Mouse (Mus musculus) 3134 (cell line): ENCODE results near the gene Enpp6.
"Not testable (repeated sequence)": the region's sequence is repeated elsewhere in the genome, so short reads cannot be mapped to it uniquely, and the experiment has no call there.

ENCODE experiments used
- DNase-seq: peaks from one replicate; pipeline ENCODE4 v3.0.0-alpha.2; 2011; ENCODE audit warnings: low spot score; ENCODE audit not compliant: insufficient read length; ENCODE audit errors: extremely low read depth

Enpp6 gene

DNA sequence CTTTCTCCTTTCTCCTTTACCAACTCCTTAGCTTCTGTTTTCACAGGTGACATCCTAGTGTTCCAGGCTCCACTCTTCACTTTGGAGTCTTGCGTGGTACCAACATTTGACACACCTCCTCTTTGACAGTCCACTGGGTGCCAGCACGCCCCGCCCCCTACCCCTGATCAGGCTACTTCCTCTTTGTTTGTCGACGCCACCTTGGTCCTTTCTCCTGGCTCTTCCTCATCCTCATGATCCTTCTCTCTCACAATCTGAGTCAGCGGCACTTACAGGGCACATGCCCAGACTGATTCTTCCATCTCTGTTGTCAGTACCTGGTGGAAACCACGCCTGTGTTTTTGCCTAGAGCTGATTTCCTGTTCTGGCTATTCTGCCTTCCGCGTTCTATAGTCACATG, 5.9 kb downstream of the Enpp6 start:
- no peak for DNase-seq

DNA sequence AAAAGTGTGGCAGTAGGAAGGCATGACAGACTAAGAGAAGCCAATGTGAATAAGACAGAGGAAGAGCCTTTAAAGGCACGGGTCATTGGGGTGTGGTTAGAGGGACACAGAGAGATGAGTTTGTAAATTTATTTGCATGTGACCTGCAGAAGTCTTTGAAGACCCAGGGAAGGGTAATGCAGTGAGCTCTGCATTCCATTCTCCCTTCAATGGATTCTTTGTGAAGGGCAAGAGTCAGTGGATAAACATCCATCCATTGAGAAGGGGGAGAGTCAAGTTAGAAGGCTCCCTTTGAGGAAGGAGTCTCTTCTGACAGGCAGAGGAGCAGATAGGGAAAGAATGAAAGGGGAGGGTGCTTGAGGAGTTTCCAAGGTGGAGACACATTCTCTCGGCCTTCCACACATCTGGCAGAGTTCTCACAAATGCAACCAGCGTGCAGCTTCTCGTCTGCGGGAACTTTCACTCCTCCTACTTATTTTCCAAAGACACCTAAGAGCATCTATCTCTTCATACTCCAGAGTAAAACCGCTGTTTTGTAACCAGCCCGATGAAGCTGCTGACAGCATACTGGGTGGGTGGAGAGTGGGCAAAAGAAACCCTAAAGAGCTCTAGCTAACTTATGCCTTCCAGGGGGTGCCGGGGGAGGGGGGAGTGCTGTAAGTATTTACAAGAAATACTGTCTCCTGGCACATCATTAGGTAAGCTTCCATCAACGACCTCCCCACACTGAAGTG, 9.4 kb downstream of the Enpp6 start:
- no peak for DNase-seq

DNA sequence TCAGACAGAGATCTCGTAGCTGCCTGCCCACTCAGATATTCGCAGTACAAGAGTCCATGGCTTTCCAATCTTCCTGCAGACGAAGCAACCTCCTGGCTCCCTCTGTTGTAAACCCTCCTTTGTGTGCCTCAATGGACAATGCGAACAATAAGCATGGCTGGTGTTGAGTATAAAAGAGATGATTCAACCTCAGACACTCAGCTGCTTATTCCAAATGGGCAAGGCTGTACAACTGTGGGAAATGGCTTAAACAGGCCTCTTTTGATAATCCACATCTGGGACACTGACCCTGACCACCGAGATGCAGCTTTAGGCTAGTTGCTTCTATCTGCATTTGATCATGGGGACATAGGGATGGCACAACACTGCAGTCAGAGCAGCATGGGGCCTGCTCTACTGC, 19.0 kb downstream of the Enpp6 start:
- DNase-seq, result no peak

DNA sequence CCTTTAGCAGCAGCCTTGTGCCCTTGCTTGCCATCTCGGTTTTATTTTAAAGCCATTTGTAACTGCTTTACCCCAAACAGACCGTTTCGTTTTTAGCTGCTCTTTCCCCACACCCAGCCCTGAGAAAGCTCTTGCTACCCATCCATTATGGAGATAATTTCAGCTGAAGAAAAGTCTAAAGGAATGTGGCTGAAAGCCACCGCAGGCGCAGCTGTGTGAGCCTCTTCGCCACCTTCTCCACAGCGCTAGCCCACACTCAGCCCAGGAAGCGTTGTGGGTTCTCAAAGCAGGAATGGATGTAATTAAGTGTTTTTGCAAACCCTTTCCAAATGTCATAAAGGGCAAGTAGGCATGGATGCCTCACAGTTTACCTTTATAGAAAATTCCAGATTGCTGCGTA, 20.1 kb downstream of the Enpp6 start:
- DNase-seq, result no peak

DNA sequence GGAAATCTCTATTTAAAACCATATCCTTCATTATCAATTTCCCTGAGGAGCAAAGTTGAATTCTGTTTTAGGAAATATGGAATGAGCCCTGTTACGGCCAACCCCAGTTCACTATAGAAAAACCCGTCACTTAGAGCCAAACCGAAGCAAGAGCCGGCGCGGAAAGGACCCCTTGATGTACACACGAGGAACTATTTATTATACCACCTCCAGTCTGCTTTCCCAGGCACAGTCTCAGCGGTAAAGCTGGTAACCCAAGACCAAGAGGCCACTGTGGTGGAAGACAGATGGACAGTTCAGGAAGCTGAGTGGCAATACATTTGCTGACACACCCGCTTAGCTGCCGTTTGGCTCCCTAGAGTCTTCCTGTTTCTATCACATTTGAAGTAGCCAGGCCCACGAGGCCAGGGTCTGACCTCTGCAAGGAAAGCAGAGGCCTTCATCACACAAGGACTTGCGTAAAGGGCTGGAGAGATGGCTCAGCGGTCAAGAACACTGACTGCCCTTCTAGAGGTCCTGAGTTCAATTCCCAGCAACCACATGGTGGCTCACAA, 21.6 kb downstream of the Enpp6 start:
- no peak for DNase-seq

DNA sequence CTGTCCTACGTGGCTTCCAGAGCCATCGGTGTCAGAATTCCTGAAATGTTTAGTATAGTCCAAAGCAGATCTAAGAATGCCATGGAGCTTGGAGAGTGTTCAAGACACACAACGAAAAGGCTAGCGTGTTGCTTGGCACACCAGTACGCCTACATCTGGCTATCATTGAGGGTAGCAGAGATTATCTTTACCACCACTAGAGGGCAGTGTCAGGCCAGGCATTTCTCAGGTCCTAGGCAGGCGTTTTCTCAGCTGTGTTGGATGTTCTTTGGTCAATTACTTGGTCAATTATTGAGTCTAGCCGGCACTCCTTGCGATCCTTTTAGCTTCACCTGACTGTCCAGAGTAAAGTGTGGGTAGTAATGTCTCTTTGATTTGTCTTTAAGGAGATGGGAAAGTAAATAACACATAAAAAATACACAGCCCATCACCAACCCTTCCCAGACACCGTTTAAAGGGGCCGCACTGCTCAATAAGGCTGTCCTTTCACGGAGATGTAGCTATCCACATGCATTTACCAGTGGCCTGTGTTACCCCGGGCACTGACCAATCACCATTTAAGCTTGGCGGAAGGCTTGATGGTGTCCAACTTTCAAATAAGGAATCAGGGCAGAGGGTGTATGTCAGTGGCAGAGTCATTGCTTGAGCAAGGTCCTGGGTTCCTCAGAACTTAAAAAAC, 29.7 kb downstream of the Enpp6 start:
- no peak for DNase-seq

DNA sequence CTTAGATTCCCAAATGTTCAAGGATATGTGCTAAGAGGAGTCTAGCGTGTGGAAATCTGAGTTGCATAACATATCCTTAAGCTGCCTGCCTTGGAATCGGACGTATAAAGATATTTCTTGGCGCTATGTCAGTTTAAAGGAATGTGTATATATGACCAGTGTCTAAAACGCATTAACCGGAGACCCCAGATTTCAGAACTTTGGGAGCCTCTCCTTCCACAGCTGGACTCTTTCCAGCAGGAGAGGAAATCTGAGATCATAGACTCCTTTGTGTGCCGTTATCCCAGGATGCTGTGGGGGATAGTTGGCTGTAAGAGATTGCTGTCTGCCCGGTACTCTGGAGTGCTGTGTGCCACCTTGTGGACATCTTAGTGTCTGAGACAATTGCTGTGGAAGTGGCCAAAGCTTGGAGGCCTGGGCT, 34.5 kb downstream of the Enpp6 start:
- DNase-seq, result no peak

DNA sequence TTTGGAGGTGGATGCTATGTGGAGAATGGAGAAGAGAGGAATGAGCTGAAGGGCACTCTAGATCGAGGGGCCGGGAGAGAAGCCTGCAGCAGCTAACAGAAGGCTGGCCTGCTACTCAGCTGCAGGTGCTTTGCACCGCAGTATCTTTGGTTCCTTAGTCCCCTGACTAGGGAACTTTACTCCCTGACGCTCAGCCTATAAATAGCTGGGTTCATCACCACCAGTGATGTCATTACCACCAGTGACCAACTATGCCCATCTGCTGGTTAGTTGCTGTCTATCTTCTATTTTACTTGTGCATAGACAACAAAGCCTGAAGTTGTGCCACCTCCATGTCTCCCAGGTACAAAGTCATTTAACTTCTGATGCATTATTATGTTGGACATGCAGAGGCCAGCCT, 37.9 kb downstream of the Enpp6 start:
- no peak for DNase-seq

DNA sequence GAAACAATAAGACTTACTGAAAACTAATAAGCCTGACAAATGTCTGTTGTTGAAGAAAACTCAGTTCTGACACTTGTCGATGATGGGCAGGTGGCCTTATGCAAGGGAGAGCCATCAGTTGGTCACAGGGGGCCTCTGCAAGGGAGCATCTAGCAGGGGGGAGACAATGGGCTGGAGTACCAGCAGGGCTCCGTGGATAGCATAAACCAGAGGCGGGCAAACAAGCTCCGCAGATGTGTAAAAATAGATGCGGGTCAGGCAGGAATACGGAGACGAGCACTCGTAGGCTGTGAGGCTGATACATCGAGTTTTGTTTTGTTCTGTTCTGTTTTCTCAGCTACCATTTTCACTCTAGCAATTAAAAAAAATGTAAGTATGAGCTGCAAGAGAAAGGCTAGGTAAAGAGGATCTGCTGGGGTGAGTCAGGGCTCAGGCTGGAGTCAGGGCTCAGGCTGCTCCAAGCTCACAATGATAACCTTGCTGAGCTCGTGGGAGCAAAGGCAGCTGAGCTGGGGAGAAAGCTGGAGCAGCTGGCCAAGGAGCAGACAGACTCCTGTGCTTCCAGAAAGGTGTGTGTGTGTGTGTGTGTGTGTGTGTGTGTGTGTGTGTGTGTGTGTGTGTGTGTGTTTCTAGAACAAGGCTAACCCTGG, 40.3 kb downstream of the Enpp6 start:
- DNase-seq, result no peak

DNA sequence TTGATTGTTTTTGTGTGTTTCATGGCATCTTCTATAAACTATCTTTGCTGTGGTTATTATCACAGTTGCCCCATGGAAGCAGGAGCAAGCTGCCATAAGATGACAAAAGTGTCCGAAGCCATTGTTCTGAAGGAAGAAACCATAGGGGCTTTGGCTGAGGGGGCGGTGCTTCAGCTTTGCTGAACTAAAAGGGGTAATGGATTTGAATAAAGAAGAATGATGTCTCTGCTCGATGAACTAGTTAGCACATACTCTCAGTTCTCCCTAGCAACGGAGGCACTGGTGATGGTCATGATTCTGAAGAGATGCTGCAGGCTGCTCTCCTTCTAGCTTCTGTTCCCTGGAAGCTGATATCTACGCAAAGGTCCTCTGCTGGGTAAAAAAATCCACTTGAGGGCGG, 41.8 kb downstream of the Enpp6 start:
- DNase-seq, result no peak

DNA sequence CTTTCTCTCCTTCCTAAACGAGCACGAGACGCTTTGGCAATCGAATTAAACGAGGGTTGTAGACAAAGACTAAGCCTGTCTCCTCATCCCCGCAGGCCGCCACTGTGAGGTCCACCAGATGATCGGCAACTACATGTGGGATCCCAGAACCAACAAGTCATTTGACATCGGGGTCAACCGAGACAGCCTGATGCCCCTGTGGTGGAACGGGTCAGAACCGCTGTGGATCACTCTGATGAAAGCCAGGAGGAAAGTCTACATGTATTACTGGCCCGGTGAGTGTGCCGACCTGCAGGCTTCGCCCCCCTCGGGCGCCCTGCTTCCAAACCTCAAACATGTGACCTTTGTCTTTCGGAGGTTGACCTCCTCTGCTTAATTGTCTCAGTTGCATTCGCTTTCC, 43.6 kb downstream of the Enpp6 start:
- no peak for DNase-seq

DNA sequence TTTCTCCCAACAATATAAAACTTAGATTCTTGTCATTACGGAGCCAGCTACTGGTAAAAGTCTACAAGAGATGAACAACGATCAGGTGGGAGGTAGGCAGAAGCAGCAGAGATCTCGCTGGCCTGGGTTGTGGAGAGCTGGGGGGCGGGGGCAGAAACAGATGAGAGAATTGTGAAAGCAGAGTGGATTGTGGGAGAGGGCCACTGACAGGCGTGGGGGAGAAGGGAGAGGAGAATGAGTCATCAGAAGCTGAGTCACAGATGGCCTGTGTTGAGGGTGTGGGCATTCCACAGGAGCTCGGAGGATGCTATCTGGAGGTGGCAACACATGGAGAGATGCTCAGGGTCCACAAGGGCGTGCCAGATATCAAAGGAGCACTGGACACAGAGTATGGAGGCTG, 45.4 kb downstream of the Enpp6 start:
- peak; percentile 23 for DNase-seq

DNA sequence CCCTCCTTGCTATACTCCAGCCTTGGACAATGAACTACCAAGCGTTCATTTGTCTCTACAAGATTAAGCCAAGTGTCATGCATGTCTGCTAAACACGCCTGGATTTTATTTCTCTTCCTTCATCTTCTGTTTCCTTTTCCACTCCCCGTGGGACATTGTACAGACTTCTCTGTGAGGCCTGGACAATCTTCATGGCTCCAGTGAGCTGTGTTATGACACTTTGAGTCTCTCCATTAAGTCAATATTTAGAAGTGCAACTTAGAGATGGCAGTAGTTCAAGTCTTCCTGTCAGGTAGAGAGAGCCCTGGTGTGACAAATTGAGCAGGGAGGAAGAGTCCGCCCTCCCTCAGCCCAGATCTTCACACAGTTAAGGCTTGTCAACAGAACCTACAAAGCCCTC, 47.3 kb downstream of the Enpp6 start:
- DNase-seq, result no peak

DNA sequence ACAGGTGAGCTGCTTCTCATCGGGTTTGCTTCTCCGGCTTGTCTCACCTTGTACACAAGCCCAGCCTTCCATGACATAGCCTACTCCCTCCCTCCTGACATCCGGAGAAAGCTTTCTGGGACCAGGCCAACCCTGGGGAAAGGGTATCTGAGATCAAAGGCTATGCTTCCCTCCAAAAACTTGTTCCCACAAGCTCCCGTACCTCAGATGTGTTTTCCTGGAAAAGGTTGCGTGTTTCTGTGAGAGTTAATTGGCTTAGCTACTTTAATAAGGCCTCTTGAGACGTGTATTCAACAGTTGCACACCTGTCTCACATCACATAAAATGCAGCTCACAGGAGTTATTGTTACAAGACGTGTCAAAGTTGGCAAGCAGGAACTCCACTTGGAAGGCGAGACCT, 49.8 kb downstream of the Enpp6 start:
- DNase-seq, result no peak

DNA sequence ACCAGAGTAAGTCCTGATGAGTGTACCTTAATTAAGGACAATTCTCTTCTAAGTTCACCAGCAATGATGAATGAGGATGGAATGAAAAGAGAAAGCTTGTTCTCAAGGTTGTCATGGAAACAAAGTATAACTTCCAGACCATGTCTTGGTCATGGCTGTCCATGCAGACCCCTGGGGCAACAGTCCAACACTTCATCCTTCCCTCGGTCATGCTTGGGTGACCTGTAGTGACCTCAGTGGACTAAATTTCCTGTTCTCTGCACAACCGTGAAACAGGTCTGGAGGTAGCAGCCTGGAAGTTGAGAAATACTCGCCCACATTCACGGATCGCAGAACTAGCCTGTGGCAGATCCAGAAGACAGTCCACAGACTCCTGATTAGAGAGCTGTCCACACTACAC, 50.7 kb downstream of the Enpp6 start:
- DNase-seq, result no peak

DNA sequence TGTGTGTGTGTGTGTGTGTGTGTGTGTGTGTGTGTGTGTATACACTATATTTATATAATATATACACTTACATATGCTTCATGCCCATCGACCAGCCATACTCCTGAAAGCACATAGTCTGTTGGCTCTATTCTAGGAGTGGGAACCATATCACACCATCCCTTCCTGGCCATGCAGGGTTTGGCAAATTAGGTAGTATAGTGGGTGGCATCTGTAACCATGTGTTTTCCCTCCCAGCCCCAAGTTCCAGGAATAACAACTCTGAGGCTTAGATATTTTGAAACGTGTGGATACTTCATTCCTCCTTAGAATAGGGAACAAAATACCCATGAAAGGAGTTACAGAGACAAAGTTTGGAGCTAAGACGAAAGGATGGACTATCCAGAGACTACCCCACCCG, 53.5 kb downstream of the Enpp6 start:
- not testable (repeated sequence) for DNase-seq

DNA sequence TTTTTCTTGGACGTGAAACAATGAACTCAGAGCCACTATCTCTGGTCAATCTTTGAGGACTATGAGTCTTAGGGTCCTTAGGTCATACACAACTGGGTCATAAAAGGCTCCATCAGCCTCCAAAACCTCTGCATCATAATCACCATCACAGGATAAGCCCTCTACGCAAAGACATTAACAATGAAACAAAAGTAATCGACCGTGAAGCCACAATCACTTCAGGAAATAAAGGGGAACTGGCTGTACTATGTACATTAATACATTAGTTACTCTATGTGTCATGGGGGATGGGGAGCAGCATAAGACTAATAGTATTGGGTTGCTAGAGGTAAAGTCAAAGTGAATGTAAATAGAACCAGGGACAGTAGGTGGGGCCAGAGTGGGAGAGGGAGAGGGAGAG, 59.7 kb downstream of the Enpp6 start:
- DNase-seq, result no peak

DNA sequence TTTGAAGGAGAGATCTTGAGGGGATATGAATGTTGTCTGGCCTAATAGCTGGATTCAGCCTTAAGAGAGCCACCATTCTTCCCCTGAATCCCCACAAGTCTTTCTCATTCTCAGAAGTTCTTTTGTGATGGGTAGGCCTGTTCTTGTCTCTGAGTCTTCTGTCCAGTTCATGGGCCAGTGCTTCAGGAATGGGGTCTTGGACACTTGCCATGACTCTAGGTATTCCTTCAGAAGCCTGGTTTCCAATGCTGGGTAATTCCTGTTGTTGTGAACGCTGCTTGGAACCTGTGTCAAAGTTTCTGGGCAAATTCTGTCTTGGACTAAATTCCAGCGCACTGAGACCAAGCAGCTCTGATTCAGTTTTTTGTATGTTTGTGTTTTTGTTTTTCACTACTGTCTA, 60.5 kb downstream of the Enpp6 start:
- no peak for DNase-seq

DNA sequence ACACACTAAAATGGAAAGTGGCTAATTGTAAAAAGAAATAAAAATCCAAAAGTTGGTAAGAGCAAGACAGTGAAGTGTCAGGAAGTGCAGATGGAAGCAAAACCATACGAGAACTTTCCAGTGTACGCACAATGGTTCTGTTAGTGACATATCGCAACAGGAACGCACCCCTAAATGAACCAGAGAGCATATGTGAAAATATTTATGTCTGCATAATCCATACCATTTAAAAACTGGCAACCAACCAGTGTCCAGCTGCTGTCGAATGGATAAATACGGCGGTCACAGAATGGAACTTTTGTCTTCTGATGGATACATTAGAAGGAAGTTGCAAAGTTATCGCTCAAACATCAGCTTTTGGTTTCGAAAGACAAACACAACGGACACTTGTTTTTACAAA, 61.9 kb downstream of the Enpp6 start:
- DNase-seq, result no peak

DNA sequence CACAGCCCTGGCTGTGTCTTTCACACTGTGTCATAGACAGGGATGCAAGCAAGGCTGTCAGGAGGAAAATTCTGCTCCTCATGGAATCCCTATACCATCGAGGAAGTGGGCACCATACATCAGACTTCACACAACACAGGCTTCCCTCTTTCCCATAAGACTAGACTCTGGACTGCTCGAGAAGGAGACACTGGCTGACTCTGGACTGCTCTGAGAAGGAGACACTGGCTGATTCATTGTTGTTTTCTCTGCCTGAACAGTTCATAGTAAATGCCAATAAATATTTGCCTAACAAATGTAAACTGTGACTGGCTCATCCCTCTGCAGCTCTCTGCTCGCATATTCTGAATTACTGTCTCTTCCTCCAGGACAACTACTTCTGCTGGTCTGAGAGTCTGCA, 66.0 kb downstream of the Enpp6 start:
- no peak for DNase-seq

DNA sequence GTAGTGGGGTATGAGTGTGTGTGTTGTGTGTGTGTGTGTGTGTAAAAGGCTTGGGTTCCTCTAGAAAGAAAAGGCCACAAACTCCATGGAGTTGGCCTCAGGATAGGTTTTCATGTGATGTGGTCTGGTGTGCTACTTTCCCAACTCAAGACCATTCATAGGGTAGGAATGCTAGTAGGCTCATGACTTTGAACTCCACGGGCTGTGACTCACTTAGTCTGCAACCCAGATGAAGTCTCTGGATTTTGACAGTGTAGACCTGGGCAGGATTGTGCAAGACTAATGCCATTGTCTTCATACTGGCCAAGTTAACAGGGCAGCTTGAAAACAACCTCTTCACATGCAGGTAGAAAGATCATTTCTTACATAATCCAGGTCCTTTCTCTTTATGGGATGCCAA, 69.4 kb downstream of the Enpp6 start:
- DNase-seq, result no peak

DNA sequence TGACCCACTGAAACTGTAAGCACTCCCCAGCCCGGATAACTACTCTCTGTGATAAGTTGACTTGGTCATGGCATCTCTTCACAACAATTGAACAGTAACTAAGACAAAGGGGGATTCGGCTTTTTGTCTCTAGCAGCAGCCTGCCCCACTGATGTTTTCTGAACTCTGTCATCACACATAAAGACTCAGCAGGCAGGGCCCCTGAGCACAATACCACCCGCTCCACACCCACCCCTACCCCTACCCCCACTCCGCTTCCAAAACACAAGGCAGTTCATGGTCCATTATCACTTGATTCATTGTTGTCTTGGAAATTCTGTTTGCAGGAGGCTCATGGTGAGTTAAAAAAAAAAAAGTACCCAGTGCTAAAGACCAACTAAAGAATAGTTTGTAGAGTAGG, 71.8 kb downstream of the Enpp6 start:
- DNase-seq, result no peak
